In genomic region chr11:72801182-72801581, GRCm38 (mm10) we compare ENCODE assay signal across 16 mouse cellular contexts.
"Had no signal": no experiment of that assay in that cellular context is flagged by ENCODE, and none has a peak within 500 bp of the region (broad histone marks: within the 10 kb centered on the region; RNA-seq: fewer than 3 reads in every experiment).

No protein-coding gene starts in this region.

- H3K9me3 ChIP-seq: neural tube, embryonic 13.5 days; neural tube, embryonic 15.5 days; stomach, embryonic 15.5 days had no signal

- H3K4me2 ChIP-seq: neural tube, embryonic 13.5 days; neural tube, embryonic 15.5 days; stomach, embryonic 15.5 days had no signal

- DNase-seq: retina, postnatal 1 day; right cerebral cortex, adult 18-20 months; right cerebral cortex, postnatal 14 days; right cerebral cortex, postnatal 25 days; right cerebral cortex, postnatal 4 days; spleen, adult 18-20 months; thymus, adult 18-20 months; thymus, adult 2 months; thymus, postnatal 14 days; thymus, postnatal 25 days; thymus, postnatal 36 days; thymus, postnatal 4 days had no signal

- H3K27me3 ChIP-seq: neural tube, embryonic 13.5 days; neural tube, embryonic 15.5 days; stomach, embryonic 15.5 days had no signal

- H3K9ac ChIP-seq: neural tube, embryonic 13.5 days; neural tube, embryonic 15.5 days; stomach, embryonic 15.5 days had no signal

- H3K4me3 ChIP-seq: neural tube, embryonic 13.5 days; neural tube, embryonic 15.5 days; stomach, embryonic 15.5 days had no signal

- H3K36me3 ChIP-seq: neural tube, embryonic 13.5 days had no signal

- H3K27ac ChIP-seq: neural tube, embryonic 13.5 days; neural tube, embryonic 15.5 days; stomach, embryonic 15.5 days; stomach, postnatal 0 days had no signal
